Comparison of ENCODE assay signal across 8 mouse cellular contexts in genomic region chr7:64048452-64049182, GRCm38 (mm10).
A peak's percentile ranks its signal among the peaks of the same experiment; 100 is the strongest.
DNase-seq lines count a peak whose midpoint lies in the region; ATAC-seq and TF ChIP-seq lines count a peak whose summit lies in the region.

No protein-coding gene starts in this region.

- peak; percentile 57; the same call in 1 of the 2 replicates for TF ChIP-seq POLR2A in lung, adult 2 months (IDR thresholded peaks at IDR 0.05; ENCODE audit: borderline replicate concordance, extremely low read depth, low read depth, low read length)
- TF ChIP-seq POLR2A in testis, adult 2 months (IDR thresholded peaks at IDR 0.05; ENCODE audit: control insufficient read depth, low read depth, low read length), result peak; percentile 38

- peak overlapping the region; percentile 58 for H3K9ac ChIP-seq in kidney, embryonic 15.5 days
- peak overlapping the region; percentile 72 for H3K9ac ChIP-seq in neural tube, embryonic 14.5 days (replicated peaks; ENCODE audit: low read depth, low read length)

- peak overlapping the region; percentile 51 for H3K4me3 ChIP-seq in kidney, embryonic 15.5 days (replicated peaks)
- H3K4me3 ChIP-seq in lung, adult 2 months (replicated peaks; ENCODE audit: extremely low read depth, low read depth, low read length), result peak overlapping the region; percentile 51
- H3K4me3 ChIP-seq in neural tube, embryonic 14.5 days (ENCODE audit: low read depth, low read length), result peak overlapping the region; percentile 42
- H3K4me3 ChIP-seq in testis, adult 2 months (ENCODE audit: control insufficient read depth, low read depth, low read length), result peak overlapping the region; percentile 73

- peak; percentile 51 for DNase-seq in ovary, adult 18-20 months (ENCODE audit: low spot score)
- DNase-seq in ovary, postnatal 10 days (ENCODE audit: low spot score), result no peak
- DNase-seq in embryo, embryonic 9.5 days (ENCODE audit: extremely low spot score), result peak; percentile 92
- DNase-seq in heart, adult 18-20 months, result peak; percentile 39 to 57
- DNase-seq in lung, adult 2 months, result peak; percentile 52

- peak; percentile 95 for ATAC-seq in kidney, embryonic 15.5 days (replicated peaks; ENCODE audit: low FRiP score)
- ATAC-seq in neural tube, embryonic 14.5 days (ENCODE audit: low read depth), result peak; percentile 91

- 5% methylated on average over 20 of the region's 21 CpGs for WGBS in kidney, embryonic 15.5 days
- 7% methylated on average over 21 of the region's 21 CpGs for WGBS in lung, adult 2 months
- 7% methylated on average over 21 of the region's 21 CpGs for WGBS in neural tube, embryonic 14.5 days

- H3K36me3 ChIP-seq in kidney, embryonic 15.5 days, result no peaks in the 10 kb centered on the region
- no peaks in the 10 kb centered on the region for H3K36me3 ChIP-seq in neural tube, embryonic 14.5 days (ENCODE audit: control insufficient read depth, insufficient read depth, low read length)
- H3K36me3 ChIP-seq in testis, adult 2 months (ENCODE audit: control insufficient read depth, insufficient read depth, low read length), result no peaks in the 10 kb centered on the region

- H3K27me3 ChIP-seq in kidney, embryonic 15.5 days, result no peaks in the 10 kb centered on the region
- H3K27me3 ChIP-seq in neural tube, embryonic 14.5 days (ENCODE audit: control insufficient read depth, insufficient read depth, low read length), result no peaks in the 10 kb centered on the region
- no peaks in the 10 kb centered on the region for H3K27me3 ChIP-seq in testis, adult 2 months (ENCODE audit: control insufficient read depth, insufficient read depth, low read length)

- TF ChIP-seq CTCF in lung, adult 2 months (IDR thresholded peaks at IDR 0.05; ENCODE audit: insufficient read depth, low read length), result no peak
- no peak for TF ChIP-seq CTCF in testis, adult 2 months (IDR thresholded peaks at IDR 0.05; ENCODE audit: control insufficient read depth, insufficient read depth, insufficient replicate concordance, low read depth, low read length)

- H3K4me2 ChIP-seq in kidney, embryonic 15.5 days, result peak overlapping the region; percentile 85
- peak overlapping the region; percentile 81 for H3K4me2 ChIP-seq in neural tube, embryonic 14.5 days (ENCODE audit: low read depth, low read length)

- H3K27ac ChIP-seq in kidney, embryonic 15.5 days, result peak overlapping the region; percentile 51
- peak overlapping the region; percentile 48; the same call in 1 of the 2 replicates for H3K27ac ChIP-seq in neural tube, embryonic 14.5 days (ENCODE audit: low read depth, low read length)
- H3K27ac ChIP-seq in testis, adult 2 months (ENCODE audit: control insufficient read depth, insufficient read depth, low read depth, low read length), result 0 out of 2 replicates have a peak overlapping the region, but pooled peaks have one; percentile 26

- H3K4me1 ChIP-seq in kidney, embryonic 15.5 days, result peaks cover 15% of the 10 kb centered on the region
- peaks cover 7% of the 10 kb centered on the region for H3K4me1 ChIP-seq in lung, adult 2 months (ENCODE audit: control insufficient read depth, insufficient read depth, low read length)
- H3K4me1 ChIP-seq in neural tube, embryonic 14.5 days (ENCODE audit: control insufficient read depth, insufficient read depth, low read length), result peaks cover 8% of the 10 kb centered on the region
- H3K4me1 ChIP-seq in testis, adult 2 months (ENCODE audit: control insufficient read depth, insufficient read depth, low read length), result peaks cover 21% of the 10 kb centered on the region

- no peaks in the 10 kb centered on the region for H3K9me3 ChIP-seq in kidney, embryonic 15.5 days (replicated peaks)
- H3K9me3 ChIP-seq in neural tube, embryonic 14.5 days (ENCODE audit: control insufficient read depth, low read length), result no peaks in the 10 kb centered on the region
